Mouse (Mus musculus) urinary bladder, adult 18-20 months (tissue): ENCODE results near the gene Tnfrsf11a.
"Not testable (repeated sequence)": the region's sequence is repeated elsewhere in the genome, so short reads cannot be mapped to it uniquely, and the experiment has no call there.

Source experiments
- DNase-seq, 2 experiments: peaks; one replicate each; pipeline ENCODE4 v3.0.0; 2022; ENCODE audit warnings: low spot score in 2 of 2, mixed read lengths in 2 of 2

Gene Tnfrsf11a

DNA sequence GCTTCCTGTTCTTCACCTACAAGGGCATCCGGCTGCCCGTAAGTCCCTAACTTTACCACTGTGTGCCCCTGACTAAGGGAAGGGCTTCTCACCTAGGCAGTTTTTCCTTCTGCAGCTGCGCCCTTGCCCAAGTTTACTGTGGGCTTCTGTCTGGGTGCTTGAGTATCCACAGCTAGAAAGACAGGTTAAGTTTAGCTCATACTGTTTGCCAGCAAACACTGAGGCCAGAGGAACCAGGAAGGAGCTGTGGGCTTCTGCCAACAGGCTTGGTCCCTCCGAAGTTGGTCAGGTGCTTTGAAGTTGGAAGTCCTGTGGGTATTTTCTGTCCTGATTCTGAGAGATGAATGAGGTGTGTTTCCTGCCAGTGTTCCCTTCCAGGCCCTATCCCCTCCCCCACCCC is 4.6 kb downstream of the Tnfrsf11a start:
- no peak for DNase-seq

DNA sequence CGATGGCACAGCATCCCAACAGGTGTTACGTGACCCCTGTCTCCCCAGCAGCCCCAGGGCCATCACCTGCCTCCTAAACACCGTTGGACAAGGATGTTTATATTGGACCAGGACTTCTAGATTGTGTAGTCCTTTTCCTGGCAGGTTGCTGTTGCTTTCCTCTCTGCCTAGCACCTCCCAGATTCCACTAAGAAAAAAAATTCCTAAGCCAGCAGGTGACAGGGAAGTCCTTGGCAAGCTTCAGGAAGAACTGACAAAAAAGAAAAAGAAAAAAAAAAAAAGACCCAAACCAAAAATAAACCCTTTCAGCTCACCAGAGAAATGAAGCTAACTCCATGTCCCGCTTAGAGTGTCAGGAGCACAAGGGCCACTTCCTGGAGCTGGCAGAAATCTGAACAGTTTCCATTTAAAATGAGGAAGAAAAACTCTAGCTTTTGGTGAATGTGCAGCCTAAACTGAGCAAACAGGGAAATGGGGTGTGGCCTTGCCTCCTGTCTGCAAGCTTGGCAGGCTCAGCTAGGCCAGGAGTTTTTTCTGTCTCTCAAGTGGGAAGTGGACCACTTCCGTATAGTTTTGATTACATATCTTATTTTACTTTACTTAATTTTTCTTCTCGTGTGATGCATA is 6.3 kb downstream of the Tnfrsf11a start:
- no peak for DNase-seq

- DNase-seq, result no peak
Measured at GRCm38 (mm10) chr1:105790103-105790502, 9.6 kb downstream of the Tnfrsf11a start.

DNA sequence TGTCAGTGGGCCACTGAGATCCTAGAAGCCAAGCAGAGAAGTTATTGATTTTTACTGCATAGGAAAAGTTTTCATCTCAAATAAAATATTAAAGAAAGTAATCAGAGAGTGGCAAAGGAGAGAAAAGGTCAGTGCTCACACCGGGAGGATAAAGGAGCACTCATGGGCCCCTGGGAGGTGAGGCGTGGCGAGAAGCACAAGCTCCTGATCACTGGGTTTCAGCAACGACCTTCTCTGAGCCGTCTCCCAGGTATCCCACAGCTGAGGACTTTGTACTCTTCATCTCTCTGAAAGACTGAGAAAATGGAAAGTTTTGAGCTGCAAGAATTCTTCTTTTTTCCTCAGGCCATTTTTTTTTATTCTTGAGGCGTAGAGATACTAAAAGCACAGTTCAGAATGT is 14.2 kb downstream of the Tnfrsf11a start:
- DNase-seq, result no peak

GRCm38 (mm10) chr1:105795705-105796104 is 15.2 kb downstream of the Tnfrsf11a start:
- DNase-seq, result no peak

GRCm38 (mm10) chr1:105800570-105800969 is 20.1 kb downstream of the Tnfrsf11a start:
- no peak for DNase-seq

DNA sequence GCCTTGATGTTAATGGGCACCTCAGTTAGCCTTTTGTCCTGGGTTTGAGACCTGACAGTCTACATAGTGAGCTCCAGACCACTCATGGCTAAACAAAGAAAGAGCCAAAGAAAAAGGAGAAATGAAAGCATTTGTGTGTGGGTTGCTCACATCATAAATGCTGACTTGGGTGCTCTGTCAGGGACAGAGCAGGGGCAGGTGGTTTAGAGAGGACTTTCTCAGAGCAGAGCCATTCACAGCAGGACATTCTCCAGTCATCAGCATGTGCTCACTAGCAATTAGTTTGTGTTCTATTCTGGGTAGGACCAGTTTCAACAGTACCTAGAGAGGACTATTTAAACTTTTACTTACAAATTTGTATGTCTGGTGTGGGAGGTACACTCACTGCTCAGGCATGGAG is 20.7 kb downstream of the Tnfrsf11a start:
- DNase-seq, result no peak

- DNase-seq, result no peak
Measured at GRCm38 (mm10) chr1:105802941-105803340, 22.4 kb downstream of the Tnfrsf11a start.

GRCm38 (mm10) chr1:105804285-105804684 is 23.8 kb downstream of the Tnfrsf11a start:
- DNase-seq, result no peak

GRCm38 (mm10) chr1:105805565-105805964 is 25.0 kb downstream of the Tnfrsf11a start:
- no peak for DNase-seq

GRCm38 (mm10) chr1:105807028-105807722 is 26.7 kb downstream of the Tnfrsf11a start:
- no peak for DNase-seq

DNA sequence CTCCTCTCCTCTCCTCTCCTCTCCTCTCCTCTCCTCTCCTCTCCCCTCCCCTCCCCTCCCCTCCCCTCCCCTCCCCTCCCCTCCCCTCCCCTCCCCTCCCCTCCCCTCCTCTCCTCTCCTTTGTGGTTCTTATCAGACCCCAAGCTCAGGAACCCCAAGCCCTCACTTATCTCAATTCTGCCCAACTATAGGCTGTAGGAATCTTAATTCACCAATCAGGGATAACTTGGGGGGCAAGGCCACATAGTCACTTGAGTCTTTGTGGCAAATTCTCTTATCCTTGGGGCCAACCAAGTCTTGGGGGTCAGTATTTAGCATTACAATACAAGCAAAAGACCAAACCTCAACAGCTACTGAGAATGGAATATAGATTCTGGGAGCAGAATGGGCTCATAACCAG is 31.5 kb downstream of the Tnfrsf11a start:
- not testable (repeated sequence) for DNase-seq

- DNase-seq, result no peak
Measured at GRCm38 (mm10) chr1:105812960-105813708, 32.6 kb downstream of the Tnfrsf11a start.

- DNase-seq, result no peak
Measured at GRCm38 (mm10) chr1:105813709-105814061, 33.2 kb downstream of the Tnfrsf11a start.

GRCm38 (mm10) chr1:105814402-105815270 is 34.1 kb downstream of the Tnfrsf11a start:
- no peak for DNase-seq

DNA sequence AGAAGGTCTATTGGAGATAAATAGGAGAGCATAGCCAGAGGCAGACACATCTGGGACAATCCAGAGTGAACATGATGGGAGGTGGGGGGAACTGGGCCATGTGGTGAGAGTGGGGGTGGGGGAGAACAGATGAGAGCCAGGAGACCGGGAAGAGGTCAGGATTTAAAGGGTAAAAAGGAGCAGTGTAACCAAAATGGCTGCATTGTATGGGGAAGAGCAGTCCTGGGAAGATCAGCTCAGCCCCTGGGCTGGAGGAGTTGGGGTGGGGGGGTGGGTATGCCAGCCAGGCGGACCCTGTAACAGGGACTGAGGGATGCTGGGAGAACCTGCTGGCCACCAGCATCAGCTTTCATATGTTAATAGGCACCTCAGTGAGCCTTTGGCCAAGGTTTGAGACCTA is 34.8 kb downstream of the Tnfrsf11a start:
- DNase-seq, result no peak

DNA sequence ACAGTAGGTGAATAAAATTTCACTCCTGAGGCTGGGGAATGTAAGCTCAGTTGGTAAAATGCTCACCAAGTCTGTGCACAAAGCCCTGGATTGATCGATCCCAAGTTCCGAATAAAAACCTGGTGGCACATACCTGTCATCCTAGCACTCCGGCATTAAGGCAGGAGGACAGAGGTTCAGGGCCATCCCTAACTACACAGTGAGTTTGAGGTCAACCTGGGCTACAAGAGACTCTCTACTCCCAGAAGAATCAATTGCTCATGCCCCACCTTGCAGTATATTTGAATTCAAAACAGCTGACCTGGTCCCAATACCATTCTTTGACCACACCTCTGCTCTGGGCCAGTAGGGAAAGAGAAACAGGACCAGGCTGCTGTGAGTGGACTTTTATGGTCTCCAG is 35.2 kb downstream of the Tnfrsf11a start:
- DNase-seq, result no peak

- DNase-seq, result no peak
Measured at GRCm38 (mm10) chr1:105819031-105819430, 38.5 kb downstream of the Tnfrsf11a start.

- no peak for DNase-seq
Measured at GRCm38 (mm10) chr1:105819740-105820139, 39.2 kb downstream of the Tnfrsf11a start.

DNA sequence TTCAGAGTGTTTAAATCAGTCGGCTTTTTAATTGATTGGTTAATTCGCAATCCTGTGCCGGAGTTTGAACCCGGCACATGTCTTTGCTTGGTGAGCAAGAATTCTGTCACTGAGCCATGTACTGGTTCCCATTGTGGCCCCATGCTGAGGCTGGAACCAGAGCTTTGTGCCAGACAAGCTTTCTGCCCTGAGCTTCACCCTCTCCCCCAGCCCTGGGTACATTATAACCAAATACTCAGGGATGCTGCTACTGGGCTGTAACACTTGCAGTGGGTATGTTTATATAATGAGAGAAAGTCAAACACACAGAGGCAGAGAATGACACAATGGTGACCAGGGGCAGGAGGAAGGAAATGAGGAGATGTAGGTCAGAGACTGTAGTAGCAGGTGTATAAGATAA is 43.8 kb downstream of the Tnfrsf11a start:
- DNase-seq, result no peak

GRCm38 (mm10) chr1:105824980-105825379 is 44.5 kb downstream of the Tnfrsf11a start:
- DNase-seq, result no peak

DNA sequence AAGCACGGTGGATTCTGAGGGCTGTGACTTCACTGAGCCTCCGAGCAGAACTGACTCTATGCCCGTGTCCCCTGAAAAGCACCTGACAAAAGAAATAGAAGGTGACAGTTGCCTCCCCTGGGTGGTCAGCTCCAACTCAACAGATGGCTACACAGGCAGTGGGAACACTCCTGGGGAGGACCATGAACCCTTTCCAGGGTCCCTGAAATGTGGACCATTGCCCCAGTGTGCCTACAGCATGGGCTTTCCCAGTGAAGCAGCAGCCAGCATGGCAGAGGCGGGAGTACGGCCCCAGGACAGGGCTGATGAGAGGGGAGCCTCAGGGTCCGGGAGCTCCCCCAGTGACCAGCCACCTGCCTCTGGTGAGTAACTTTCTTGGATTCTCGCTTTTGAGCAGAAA is 46.9 kb downstream of the Tnfrsf11a start:
- DNase-seq, result no peak
